Mouse (Mus musculus) liver, embryonic 14.5 days (tissue): Measurements from ENCODE around the gene Glrx. TPM values are rescaled to one million over a fixed set of nuclear protein-coding genes. Genes with fewer than 3 reads are reported as not detected.
A peak's percentile ranks its signal among the peaks of the same experiment; 100 is the strongest.

Experiments used
- ATAC-seq: fragments of 200-750 bp; cut with Nextera tagmentation; 2 replicates; pipeline ENCODE4 v1.8.0; 2017; ENCODE audit warnings: moderate number of reproducible peaks, mild to moderate bottlenecking, moderate library complexity; ENCODE audit not compliant: insufficient read depth
- DNase-seq, 3 experiments: peaks; one replicate each; pipeline ENCODE4 v3.0.0-alpha.2; 2012 to 2013; ENCODE audit warnings: low read depth in 3 of 3, low spot score in 3 of 3
- H3K27ac ChIP-seq: fragments of 300-500 bp; sonication (generic); 2 replicates; pipeline ENCODE4 v1.5.1; 2014; ENCODE audit warnings: moderate library complexity, mild to moderate bottlenecking, control low read depth, inconsistent platforms
- H3K27me3 ChIP-seq: fragments of 300-500 bp; sonication (generic); 2 replicates; pipeline ENCODE4 v1.6.1; 2014; ENCODE audit warnings: mild to moderate bottlenecking, low read length, moderate library complexity; ENCODE audit not compliant: control insufficient read depth, insufficient read depth
- H3K36me3 ChIP-seq: fragments of 300-500 bp; sonication (generic); replicated peaks from 2 replicates; pipeline ENCODE4 v1.6.1; 2014; ENCODE audit warnings: low read depth; ENCODE audit not compliant: control insufficient read depth, insufficient read depth
- H3K4me1 ChIP-seq, 2 experiments: fragments of 200-500 bp in 1 of 2; fragments of 300-500 bp in 1 of 2; sonication (generic) in 1 of 2; replicated peaks; 2 replicates each; pipeline ENCODE4 v1.6.1; 2012 to 2014; ENCODE audit warnings: antibody characterized with exemption in 1 of 2, inconsistent platforms in 1 of 2, low read length in 1 of 2; ENCODE audit not compliant: control insufficient read depth in 2 of 2, insufficient read depth in 2 of 2
- H3K4me2 ChIP-seq: fragments of 300-500 bp; sonication (generic); 2 replicates; pipeline ENCODE4 v1.6.1; 2014; ENCODE audit warnings: low read depth, mild to moderate bottlenecking, control low read depth, moderate library complexity
- H3K4me3 ChIP-seq, 2 experiments: fragments of 200-500 bp in 1 of 2; fragments of 300-500 bp in 1 of 2; sonication (generic) in 1 of 2; 2 replicates each; pipeline ENCODE4 v1.5.1; 2012 to 2014; ENCODE audit warnings: low read depth in 2 of 2, low read length in 2 of 2, mild to moderate bottlenecking in 2 of 2, control low read depth in 1 of 2, inconsistent platforms in 1 of 2, moderate library complexity in 1 of 2; ENCODE audit not compliant: insufficient read depth in 1 of 2
- H3K9ac ChIP-seq: fragments of 300-500 bp; sonication (generic); replicated peaks from 2 replicates; pipeline ENCODE4 v1.6.1; 2014; ENCODE audit warnings: mild to moderate bottlenecking, control low read depth, moderate library complexity
- H3K9me3 ChIP-seq: fragments of 300-500 bp; sonication (generic); 2 replicates; pipeline ENCODE4 v1.6.1; 2016; ENCODE audit warnings: low read length, mixed read lengths; ENCODE audit not compliant: control insufficient read depth
- CTCF ChIP-seq: IDR thresholded peaks from 2 replicates; pipeline ENCODE4 v1.5.1; 2016; ENCODE audit warnings: antibody characterized with exemption, low read depth, control low read depth
- EP300 ChIP-seq: IDR thresholded peaks from 2 replicates; pipeline ENCODE4 v1.6.1; 2016; ENCODE audit warnings: antibody characterized with exemption, low read depth
- WGBS: fragments of 180-500 bp; shearing (Covaris S2); extraction: QIAGEN DNeasy Blood & Tissue Kit; methylation state at CpG from one replicate; pipeline ENCODE4 v1.1.7; 2014; ENCODE audit not compliant: insufficient replicate concordance; 5-methylcytosine and 5-hydroxymethylcytosine counted together
- polyA plus RNA-seq, 2 experiments: library from polyadenylated mRNA; depleted of rRNA in 1 of 2; stranded (reverse) in 1 of 2; unstranded in 1 of 2; fragments of >200 nt; fragmentation: Nextera tagmentation in 1 of 2; extraction: Ambion mirVana in 1 of 2; gene quantifications; 2 replicates each; pipeline versions ENCODE4 v1.2.1 to v1.2.3; 2012 to 2014

The Glrx gene
- polyA plus RNA-seq, 2 experiments: 21.6 to 40.4 TPM

DNA sequence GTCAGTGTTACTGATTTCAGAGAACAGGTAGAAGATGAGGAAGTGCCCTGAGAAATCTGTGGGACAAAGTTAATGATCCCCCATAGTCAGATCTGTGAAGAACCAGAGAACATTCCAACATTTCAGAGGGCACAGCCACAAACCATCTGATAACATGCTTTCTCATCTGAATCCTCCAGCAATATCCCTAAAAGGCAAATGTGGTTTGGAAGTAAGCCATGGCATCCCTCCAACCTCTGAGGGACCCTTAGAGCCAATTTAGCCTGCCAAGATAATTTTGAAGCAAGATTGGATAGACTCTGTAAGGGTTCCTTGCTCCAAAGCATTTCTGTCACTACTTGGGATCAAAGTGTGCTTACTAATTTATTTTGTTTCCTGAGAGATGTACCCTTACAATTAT lies 6.2 kb upstream of the Glrx start:
- H3K4me1 ChIP-seq: no peaks in the 10 kb centered on the region
- no peak for TF ChIP-seq EP300
- no peak for TF ChIP-seq CTCF
- H3K4me2 ChIP-seq: no peak overlapping the region
- no peaks in the 10 kb centered on the region for H3K36me3 ChIP-seq
- no peak overlapping the region for H3K4me3 ChIP-seq
- DNase-seq (no peak), ATAC-seq (no peak)
- H3K9ac ChIP-seq: no peak overlapping the region
- H3K27ac ChIP-seq: no peak overlapping the region
- H3K9me3 ChIP-seq: no peaks in the 10 kb centered on the region
- no peaks in the 10 kb centered on the region for H3K27me3 ChIP-seq

- DNase-seq (no peak), ATAC-seq (no peak)
- 65% methylated on average over 2 of the region's 2 CpGs for WGBS
- Histone ChIP-seq H3K4me2 (no peak overlapping the region), H3K9me3 (no peaks in the 10 kb centered on the region), H3K4me3 (no peak overlapping the region), H3K27me3 (no peaks in the 10 kb centered on the region), H3K36me3 (no peaks in the 10 kb centered on the region), H3K4me1 (peaks cover 0 to 7% of the 10 kb centered on the region in 2 experiments; a peak in 3 of 4 replicates), H3K9ac (no peak overlapping the region), H3K27ac (no peak overlapping the region)
- TF ChIP-seq CTCF (no peak), EP300 (no peak)
Measured at GRCm38 (mm10) chr13:75835461-75835860, 4.2 kb upstream of the Glrx start.

GRCm38 (mm10) chr13:75838506-75838905 lies 1.2 kb upstream of the Glrx start:
- TF ChIP-seq CTCF: no peak
- no peak for TF ChIP-seq EP300
- DNase-seq: no peak
- H3K9ac ChIP-seq: no peak overlapping the region
- H3K4me3 ChIP-seq: no peak overlapping the region
- H3K4me1 ChIP-seq: peaks cover 0 to 22% of the 10 kb centered on the region in 2 experiments; a peak in 3 of 4 replicates
- ATAC-seq: no peak
- WGBS: 83% methylated on average over 4 of the region's 4 CpGs
- H3K36me3 ChIP-seq: no peaks in the 10 kb centered on the region
- H3K4me2 ChIP-seq: no peak overlapping the region
- no peaks in the 10 kb centered on the region for H3K27me3 ChIP-seq
- H3K9me3 ChIP-seq: no peaks in the 10 kb centered on the region
- H3K27ac ChIP-seq: no peak overlapping the region

DNA sequence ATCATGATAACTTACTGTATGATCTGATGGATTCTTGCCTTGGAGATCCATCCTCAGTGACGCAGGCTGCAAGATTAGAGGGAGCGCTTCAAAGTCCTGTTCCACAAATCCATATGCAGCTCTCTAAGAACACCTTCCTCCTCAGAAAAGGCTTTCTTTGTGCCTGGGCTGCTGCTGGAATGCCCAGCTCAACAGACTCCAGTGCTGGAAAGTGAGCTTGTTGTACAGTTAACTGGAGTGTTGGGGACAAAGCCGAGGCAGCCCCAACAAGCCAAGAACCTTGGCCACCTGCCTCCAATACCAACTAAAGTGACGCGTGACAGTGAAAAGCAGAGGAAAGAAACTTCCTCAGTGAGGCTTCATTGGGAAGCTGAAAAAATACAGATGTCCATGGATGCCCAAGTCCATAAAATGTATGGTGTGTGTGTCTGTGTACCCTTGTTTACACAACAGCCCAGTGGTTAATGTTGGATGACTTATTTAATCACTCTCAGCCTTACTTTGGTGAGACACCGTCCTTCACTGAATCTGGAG lies 1.2 kb downstream of the Glrx start:
- 68% methylated on average over 6 of the region's 6 CpGs for WGBS
- H3K4me2 ChIP-seq: peak overlapping the region; percentile 71
- peaks cover 5 to 33% of the 10 kb centered on the region in 2 experiments; a peak in 3 of 4 replicates for H3K4me1 ChIP-seq
- ATAC-seq (no peak), DNase-seq (no peak)
- H3K36me3 ChIP-seq: no peaks in the 10 kb centered on the region
- no peak overlapping the region for H3K27ac ChIP-seq
- H3K9ac ChIP-seq: peak overlapping the region; percentile 55
- TF ChIP-seq EP300 (no peak), CTCF (no peak)
- no peaks in the 10 kb centered on the region for H3K9me3 ChIP-seq
- H3K27me3 ChIP-seq: no peaks in the 10 kb centered on the region
- peak overlapping the region; percentile 60 to 79 for H3K4me3 ChIP-seq

GRCm38 (mm10) chr13:75841950-75842349 lies 2.3 kb downstream of the Glrx start:
- 0 out of 4 replicates have a peak overlapping the region, but pooled peaks of 1 of the 2 experiments have one; percentile 4 for H3K4me3 ChIP-seq
- H3K9ac ChIP-seq: no peak overlapping the region
- no peaks in the 10 kb centered on the region for H3K27me3 ChIP-seq
- peak overlapping the region; percentile 71 for H3K4me2 ChIP-seq
- no peak for ATAC-seq
- TF ChIP-seq CTCF (no peak), EP300 (no peak)
- H3K4me1 ChIP-seq: peaks cover 8 to 35% of the 10 kb centered on the region in 2 experiments; a peak in 3 of 4 replicates
- no peaks in the 10 kb centered on the region for H3K9me3 ChIP-seq
- 69% methylated on average over 3 of the region's 3 CpGs for WGBS
- no peak overlapping the region for H3K27ac ChIP-seq
- DNase-seq: no peak
- no peaks in the 10 kb centered on the region for H3K36me3 ChIP-seq
